Mouse (Mus musculus) lung, postnatal 0 days (tissue): ENCODE results near the gene Vav3. TPM values are rescaled to one million over a fixed set of nuclear protein-coding genes. Genes with fewer than 3 reads are reported as not detected.

Source experiments
- ATAC-seq: fragments of 200-750 bp; cut with Nextera tagmentation; 2 replicates; pipeline ENCODE4 v1.8.0; 2017; ENCODE audit warnings: moderate library complexity
- DNase-seq: peaks from one replicate; pipeline ENCODE4 v3.0.0-alpha.2; 2016; ENCODE audit warnings: low spot score
- H3K27ac ChIP-seq: fragments of 300-500 bp; sonication (generic); 2 replicates; pipeline ENCODE4 v1.5.1; 2014; ENCODE audit warnings: antibody characterized with exemption, mild to moderate bottlenecking, low read length, mixed read lengths
- H3K27me3 ChIP-seq: fragments of 300-500 bp; sonication (generic); replicated peaks from 2 replicates; pipeline ENCODE4 v1.6.1; 2014; ENCODE audit warnings: low read length, mixed read lengths; ENCODE audit not compliant: insufficient read depth
- H3K36me3 ChIP-seq: fragments of 300-500 bp; sonication (generic); 2 replicates; pipeline ENCODE4 v1.6.1; 2014; ENCODE audit warnings: low read length, mixed read lengths; ENCODE audit not compliant: insufficient read depth
- H3K4me1 ChIP-seq: fragments of 300-500 bp; sonication (generic); 2 replicates; pipeline ENCODE4 v1.6.1; 2014; ENCODE audit warnings: antibody characterized with exemption, low read depth, low read length, mixed read lengths; ENCODE audit not compliant: insufficient read depth
- H3K4me2 ChIP-seq: fragments of 300-500 bp; sonication (generic); replicated peaks from 2 replicates; pipeline ENCODE4 v1.6.1; 2014; ENCODE audit warnings: low read depth, mild to moderate bottlenecking, low read length, moderate library complexity, mixed read lengths
- H3K4me3 ChIP-seq: fragments of 300-500 bp; sonication (generic); 2 replicates; pipeline ENCODE4 v1.5.1; 2014; ENCODE audit warnings: low read depth, low read length
- H3K9ac ChIP-seq: fragments of 300-500 bp; sonication (generic); replicated peaks from 2 replicates; pipeline ENCODE4 v1.6.1; 2014; ENCODE audit warnings: low read depth, mild to moderate bottlenecking
- H3K9me3 ChIP-seq: fragments of 300-500 bp; sonication (generic); 2 replicates; pipeline ENCODE4 v1.6.1; 2016; ENCODE audit warnings: low read length, mixed read lengths
- CTCF ChIP-seq: IDR thresholded peaks from 2 replicates; pipeline ENCODE4 v1.5.1; 2016; ENCODE audit warnings: antibody characterized with exemption, mild to moderate bottlenecking
- EP300 ChIP-seq: IDR thresholded peaks from 2 replicates; pipeline ENCODE4 v1.6.1; 2016; ENCODE audit warnings: antibody characterized with exemption, mild to moderate bottlenecking, control low read depth
- WGBS: fragments of 180-500 bp; shearing (Covaris S2); extraction: QIAGEN DNeasy Blood & Tissue Kit; methylation state at CpG from one replicate; pipeline ENCODE4 v1.1.7; 2014; 5-methylcytosine and 5-hydroxymethylcytosine counted together
- polyA plus RNA-seq: library from polyadenylated mRNA; unstranded; fragments of >200 nt; fragmentation: Nextera tagmentation; extraction: Ambion mirVana; gene quantifications from 2 replicates; pipeline ENCODE4 v1.2.1, GENCODE M21; 2015

Vav3 gene
- polyA plus RNA-seq, result 11.9 and 12.2 TPM in 2 replicates

GRCm38 (mm10) chr3:109340274-109341070, at the start of gene Vav3:
Vav3 (plus strand) TSS chr3:109340653.
- no peak for TF ChIP-seq CTCF
- no peak for TF ChIP-seq EP300
- H3K4me1 ChIP-seq, result peaks cover 6% of the 10 kb centered on the region; the same call in 1 of the 2 replicates
- ATAC-seq (peak; percentile 85), DNase-seq (peak; percentile 67)
- H3K9me3 ChIP-seq, result no peaks in the 10 kb centered on the region
- peak within 1 kb of the TSS; percentile 66 for H3K27ac ChIP-seq
- H3K9ac ChIP-seq, result peak within 1 kb of the TSS; percentile 39
- no peaks in the 10 kb centered on the region for H3K36me3 ChIP-seq
- peak within 1 kb of the TSS; percentile 96 for H3K4me2 ChIP-seq
- H3K27me3 ChIP-seq, result no peaks in the 10 kb centered on the region; the same call in 1 of the 2 replicates
- peak within 1 kb of the TSS; percentile 61 for H3K4me3 ChIP-seq
- WGBS, result under 1% methylated on average over 83 of the region's 92 CpGs

GRCm38 (mm10) chr3:109298857-109299256, 41.6 kb upstream of the Vav3 start:
- 64% methylated on average over 6 of the region's 6 CpGs for WGBS
- Histone ChIP-seq H3K4me1 (no peaks in the 10 kb centered on the region), H3K36me3 (no peaks in the 10 kb centered on the region), H3K4me2 (no peak overlapping the region), H3K9ac (no peak overlapping the region), H3K27me3 (no peaks in the 10 kb centered on the region), H3K27ac (no peak overlapping the region), H3K9me3 (no peaks in the 10 kb centered on the region), H3K4me3 (no peak overlapping the region)
- no peak for DNase-seq
- TF ChIP-seq CTCF, result no peak
- no peak for TF ChIP-seq EP300
- no peak for ATAC-seq

GRCm38 (mm10) chr3:109299303-109300074, 41.0 kb upstream of the Vav3 start:
- 55% methylated on average over 4 of the region's 4 CpGs for WGBS
- H3K4me3 ChIP-seq, result no peak overlapping the region
- no peaks in the 10 kb centered on the region for H3K27me3 ChIP-seq
- no peak overlapping the region for H3K9ac ChIP-seq
- no peaks in the 10 kb centered on the region for H3K9me3 ChIP-seq
- H3K4me2 ChIP-seq, result no peak overlapping the region
- no peaks in the 10 kb centered on the region for H3K36me3 ChIP-seq
- DNase-seq (no peak), ATAC-seq (no peak)
- H3K4me1 ChIP-seq, result no peaks in the 10 kb centered on the region
- H3K27ac ChIP-seq, result no peak overlapping the region
- TF ChIP-seq CTCF (no peak), EP300 (no peak)

GRCm38 (mm10) chr3:109302059-109302458, 38.4 kb upstream of the Vav3 start:
- Histone ChIP-seq H3K36me3 (no peaks in the 10 kb centered on the region), H3K4me1 (no peaks in the 10 kb centered on the region), H3K9me3 (no peaks in the 10 kb centered on the region), H3K9ac (no peak overlapping the region), H3K4me3 (no peak overlapping the region), H3K27ac (no peak overlapping the region), H3K4me2 (no peak overlapping the region), H3K27me3 (no peaks in the 10 kb centered on the region)
- TF ChIP-seq EP300 (no peak), CTCF (no peak)
- 38% methylated on average over 2 of the region's 2 CpGs for WGBS
- DNase-seq (peak; percentile 12), ATAC-seq (no peak)

- WGBS, result 78% methylated on average over 7 of the region's 7 CpGs
- DNase-seq, result no peak
- no peak for ATAC-seq
- no peaks in the 10 kb centered on the region for H3K4me1 ChIP-seq
- H3K36me3 ChIP-seq, result no peaks in the 10 kb centered on the region
- no peaks in the 10 kb centered on the region for H3K27me3 ChIP-seq
- no peak overlapping the region for H3K4me2 ChIP-seq
- no peak overlapping the region for H3K27ac ChIP-seq
- H3K9ac ChIP-seq, result no peak overlapping the region
- no peaks in the 10 kb centered on the region for H3K9me3 ChIP-seq
- TF ChIP-seq CTCF, result no peak
- TF ChIP-seq EP300, result no peak
- H3K4me3 ChIP-seq, result no peak overlapping the region
These were observed 33.0 kb upstream of the Vav3 start for GRCm38 (mm10) chr3:109307406-109307805.

- Histone ChIP-seq H3K9ac (no peak overlapping the region), H3K27ac (no peak overlapping the region), H3K9me3 (no peaks in the 10 kb centered on the region), H3K4me2 (no peak overlapping the region), H3K27me3 (no peaks in the 10 kb centered on the region), H3K4me3 (no peak overlapping the region), H3K4me1 (no peaks in the 10 kb centered on the region), H3K36me3 (no peaks in the 10 kb centered on the region)
- DNase-seq, result no peak
- WGBS, result 50% methylated on average over 3 of the region's 3 CpGs
- no peak for ATAC-seq
- TF ChIP-seq CTCF, result no peak
- TF ChIP-seq EP300, result no peak
These were observed 32.0 kb upstream of the Vav3 start for GRCm38 (mm10) chr3:109308468-109308867.
